Comparison of ENCODE assay signal across 16 mouse cellular contexts in the genomic region with DNA sequence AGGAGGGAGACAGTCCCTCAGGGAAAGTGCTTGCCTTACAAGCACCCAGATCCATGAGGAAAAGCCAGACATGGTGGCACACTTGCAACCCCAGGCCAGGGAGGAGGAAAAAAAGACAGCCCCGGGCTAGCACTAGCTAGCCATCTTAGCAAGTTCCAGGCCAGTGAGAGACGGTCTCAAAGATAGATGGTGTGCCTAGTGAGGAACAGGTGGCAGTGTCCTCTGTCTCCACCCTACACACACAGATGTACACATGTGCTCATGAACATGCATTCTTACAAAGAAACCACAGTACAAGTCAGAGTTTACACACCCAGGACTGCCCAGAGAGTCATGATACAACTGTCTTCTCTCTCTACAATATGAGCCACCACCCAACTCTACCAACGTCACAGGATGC.
DNase-seq lines count a peak whose midpoint lies in the region; ATAC-seq and TF ChIP-seq lines count a peak whose summit lies in the region.
"Had no signal": no experiment of that assay in that cellular context is flagged by ENCODE, and none has a peak within 500 bp of the region (broad histone marks: within the 10 kb centered on the region; RNA-seq: fewer than 3 reads in every experiment).

No protein-coding gene starts in this region.

- H3K4me3 ChIP-seq in midbrain, embryonic 11.5 days (ENCODE audit: low read depth, low read length) = no peak overlapping the region
- H3K4me3 ChIP-seq in midbrain, embryonic 10.5 days = no peak overlapping the region
- no peak overlapping the region for H3K4me3 ChIP-seq in myocyte
- H3K4me3 ChIP-seq: forebrain, embryonic 13.5 days; forebrain, embryonic 15.5 days had no signal

- no peaks in the 10 kb centered on the region for H3K36me3 ChIP-seq in midbrain, embryonic 11.5 days (ENCODE audit: control insufficient read depth, insufficient read depth, low read length)
- H3K36me3 ChIP-seq in midbrain, embryonic 10.5 days = peaks cover 27% of the 10 kb centered on the region
- H3K36me3 ChIP-seq in myocyte (ENCODE audit: control insufficient read depth, insufficient read depth) = no peaks in the 10 kb centered on the region
- H3K36me3 ChIP-seq: forebrain, embryonic 15.5 days had no signal

- H3K9me3 ChIP-seq in midbrain, embryonic 11.5 days (ENCODE audit: control insufficient read depth, low read length) = no peaks in the 10 kb centered on the region
- H3K9me3 ChIP-seq in midbrain, embryonic 10.5 days (replicated peaks) = no peaks in the 10 kb centered on the region
- H3K9me3 ChIP-seq: forebrain, embryonic 13.5 days; forebrain, embryonic 15.5 days had no signal

- H3K27me3 ChIP-seq in midbrain, embryonic 11.5 days (ENCODE audit: control insufficient read depth, insufficient read depth, low read length) = no peaks in the 10 kb centered on the region
- no peaks in the 10 kb centered on the region for H3K27me3 ChIP-seq in midbrain, embryonic 10.5 days (ENCODE audit: low read depth, poor library complexity, severe bottlenecking)
- no peaks in the 10 kb centered on the region for H3K27me3 ChIP-seq in myocyte (ENCODE audit: control insufficient read depth, insufficient read depth, insufficient read length)
- H3K27me3 ChIP-seq: forebrain, embryonic 13.5 days; forebrain, embryonic 15.5 days had no signal

- no peak overlapping the region for H3K27ac ChIP-seq in midbrain, embryonic 11.5 days (ENCODE audit: low read depth, low read length)
- H3K27ac ChIP-seq in midbrain, embryonic 10.5 days (replicated peaks) = no peak overlapping the region
- H3K27ac ChIP-seq: forebrain, embryonic 13.5 days; forebrain, embryonic 15.5 days had no signal

- no peak overlapping the region for H3K9ac ChIP-seq in midbrain, embryonic 11.5 days (ENCODE audit: low read length)
- H3K9ac ChIP-seq: forebrain, embryonic 13.5 days; forebrain, embryonic 15.5 days; forebrain, postnatal 0 days had no signal

- H3K4me2 ChIP-seq in midbrain, embryonic 11.5 days = no peak overlapping the region
- H3K4me2 ChIP-seq in myocyte (ENCODE audit: low read depth) = no peak overlapping the region
- H3K4me2 ChIP-seq: forebrain, embryonic 13.5 days; forebrain, embryonic 15.5 days had no signal

- no peak for ATAC-seq in midbrain, embryonic 11.5 days (ENCODE audit: low FRiP score)
- ATAC-seq: forebrain, embryonic 13.5 days; forebrain, embryonic 15.5 days; forebrain, postnatal 0 days had no signal

- 88% methylated on average over 3 of the region's 3 CpGs for WGBS in midbrain, embryonic 11.5 days
- 88% methylated on average over 3 of the region's 3 CpGs for WGBS in midbrain, embryonic 10.5 days

- H3K79me2 ChIP-seq in myocyte (ENCODE audit: control insufficient read depth, insufficient read depth) = no peaks in the 10 kb centered on the region

- peak; percentile 31 for DNase-seq in midbrain, embryonic 11.5 days (ENCODE audit: low spot score, missing footprints)
- DNase-seq in midbrain, embryonic 10.5 days (ENCODE audit: low spot score) = no peak
- DNase-seq in ovary, adult 18-20 months (ENCODE audit: low spot score) = no peak
- DNase-seq in retina, embryonic 14.5 days (ENCODE audit: low spot score) = no peak
- DNase-seq: adrenal gland, adult 2 months; adrenal gland, postnatal 10 days; adrenal gland, postnatal 25 days; cerebellum, adult 11-12 months; cerebellum, adult 2 months; cerebellum, adult 9-10 months; cerebellum, postnatal 10 days; cerebellum, postnatal 25 days; forebrain, postnatal 0 days had no signal

- no peaks in the 10 kb centered on the region for H3K4me1 ChIP-seq in midbrain, embryonic 11.5 days (ENCODE audit: control insufficient read depth, insufficient read depth, low read length)
- no peaks in the 10 kb centered on the region for H3K4me1 ChIP-seq in midbrain, embryonic 10.5 days

- TF ChIP-seq POLR2A in myocyte (IDR thresholded peaks at IDR 0.05; ENCODE audit: insufficient read length, low read depth) = no peak

- H3ac ChIP-seq in myocyte (ENCODE audit: control insufficient read depth, insufficient read length) = no peak overlapping the region

TF ChIP-seq in myocyte, 11 proteins besides CTCF, POLR2A, EP300 and RAD21:
- TF ChIP-seq MYOG (IDR thresholded peaks at IDR 0.05; ENCODE audit: control insufficient read depth in 1 of 3, insufficient read depth in 1 of 3, insufficient read length in 2 of 3, low read depth in 2 of 3) (peak in 1 of 3 experiments; percentile 62), REST (IDR thresholded peaks at IDR 0.05; ENCODE audit: insufficient read depth, insufficient read length) (no peak), CEBPB (IDR thresholded peaks at IDR 0.05; ENCODE audit: insufficient read depth, poor library complexity, severe bottlenecking) (no peak), MYOD1 (IDR thresholded peaks at IDR 0.05; ENCODE audit: control insufficient read depth in 1 of 3, insufficient read length in 2 of 3, low read depth in 2 of 3) (peak in 2 of 3 experiments; percentile 40 to 76)
TF ChIP-seq in myocyte: peak in this region for 2.
